Mouse (Mus musculus) C3H10T1/2 (cell line): ENCODE results near the gene Ltbr. TPM values are rescaled to one million over a fixed set of nuclear protein-coding genes. Genes with fewer than 3 reads are reported as not detected.

ENCODE experiments used
- polyA plus RNA-seq, 2 experiments: library from polyadenylated mRNA; unstranded; fragments of >200 nt; fragmentation: generic; extraction: Trizol; gene quantifications; one replicate each; pipeline ENCODE4 v1.2.1; 2012; ENCODE audit warnings: missing spikeins in 2 of 2

Gene Ltbr
- 100 to 1,000 TPM in 1 of 2 experiments, 10 to 100 TPM in 1; 70.3 to 101 TPM for polyA plus RNA-seq

GRCm38 (mm10) chr6:125313546-125314230 is at the start of gene Ltbr:
Gene Ltbr (minus strand): TSS chr6:125313885.

GRCm38 (mm10) chr6:125348721-125349574 is 35.3 kb upstream of the Ltbr start, which contains the start of gene Tnfrsf1a:
Gene Tnfrsf1a (plus strand): TSS chr6:125349362.

GRCm38 (mm10) chr6:125320323-125320722 is 6.6 kb upstream of the Ltbr start, which contains the start of gene Scnn1a:
Gene Scnn1a (plus strand): TSS chr6:125320659.

GRCm38 (mm10) chr6:125285890-125286289 is 27.8 kb downstream of the Ltbr start, which contains the start of gene Tuba3a:
Gene Tuba3a (minus strand): TSS chr6:125286042.

Other genes starting within 250 kb of the Ltbr start
- gene Lpar5, start 246.0 kb downstream of the Ltbr start, polyA plus RNA-seq = under 1 TPM in 1 of 2 experiments, not detected in 1; 0.09 TPM
- 100 to 1,000 TPM in 1 of 2 experiments, 10 to 100 TPM in 1; 17.2 to 106 TPM for gene Chd4, start 217.9 kb downstream of the Ltbr start, polyA plus RNA-seq
- 10 to 100 TPM; 25.7 to 58.8 TPM for gene Nop2, start 182.0 kb downstream of the Ltbr start, polyA plus RNA-seq
- 10 to 100 TPM in 1 of 2 experiments, 1 to 10 TPM in 1; 4.2 to 22.1 TPM for gene Iffo1, start 168.6 kb downstream of the Ltbr start, polyA plus RNA-seq
- gene Gapdh, start 147.4 kb downstream of the Ltbr start, polyA plus RNA-seq = 1,000 to 10,000 TPM; 2,700 to 7,122 TPM
- gene Ncapd2, start 122.2 kb downstream of the Ltbr start, polyA plus RNA-seq = 100 to 1,000 TPM in 1 of 2 experiments, 10 to 100 TPM in 1; 57.1 to 120 TPM
- 100 to 1,000 TPM; 106 to 112 TPM for gene Mrpl51, start 122.1 kb downstream of the Ltbr start, polyA plus RNA-seq
- 1 to 10 TPM in 1 of 2 experiments, under 1 TPM in 1; 0.22 to 2.2 TPM for gene Vamp1, start 98.3 kb downstream of the Ltbr start, polyA plus RNA-seq
- gene Tapbpl, start 82.0 kb downstream of the Ltbr start, polyA plus RNA-seq = 10 to 100 TPM in 1 of 2 experiments, 1 to 10 TPM in 1; 1.5 to 12.5 TPM
- gene Cd27, start 76.9 kb downstream of the Ltbr start, polyA plus RNA-seq = under 1 TPM in 1 of 2 experiments, not detected in 1; 0.25 TPM
- under 1 TPM in 1 of 2 experiments, not detected in 1; 0.02 TPM for gene Tuba3a, start 27.8 kb downstream of the Ltbr start, polyA plus RNA-seq
- 1 to 10 TPM in 1 of 2 experiments, under 1 TPM in 1; 0.25 to 1.7 TPM for gene Scnn1a, start 6.8 kb upstream of the Ltbr start, polyA plus RNA-seq
- 100 to 1,000 TPM in 1 of 2 experiments, 10 to 100 TPM in 1; 44.2 to 112 TPM for gene Tnfrsf1a, start 35.5 kb upstream of the Ltbr start, polyA plus RNA-seq
- gene Plekhg6, start 66.9 kb upstream of the Ltbr start, polyA plus RNA-seq = under 1 TPM; 0.12 to 0.84 TPM
- 100 to 1,000 TPM in 1 of 2 experiments, 10 to 100 TPM in 1; 43.5 to 115 TPM for gene Cd9, start 180.9 kb upstream of the Ltbr start, polyA plus RNA-seq
- under 1 TPM; 0.02 to 0.08 TPM for gene Vwf, start 232.9 kb upstream of the Ltbr start, polyA plus RNA-seq